Mouse (Mus musculus) layer of hippocampus, postnatal 25 days (tissue): ENCODE data around the gene Tet1. TPM values are rescaled to one million over a fixed set of nuclear protein-coding genes. Genes with fewer than 3 reads are reported as not detected.
A peak's percentile ranks its signal among the peaks of the same experiment; 100 is the strongest.
"Not testable (repeated sequence)": the region's sequence is repeated elsewhere in the genome, so short reads cannot be mapped to it uniquely, and the experiment has no call there.

Source experiments
- DNase-seq, 2 experiments: peaks; one replicate each; pipeline ENCODE4 v3.0.0; 2022; ENCODE audit warnings: mixed read lengths in 2 of 2, low spot score in 1 of 2; ENCODE audit errors: extremely low spot score in 1 of 2
- total RNA-seq, 2 experiments: library from RNA; stranded (reverse); gene quantifications; 2 replicates each; pipeline ENCODE4 v1.2.3; 2021

Gene Tet1
- total RNA-seq, result 10 to 100 TPM; 20.5 to 27.6 TPM

DNA sequence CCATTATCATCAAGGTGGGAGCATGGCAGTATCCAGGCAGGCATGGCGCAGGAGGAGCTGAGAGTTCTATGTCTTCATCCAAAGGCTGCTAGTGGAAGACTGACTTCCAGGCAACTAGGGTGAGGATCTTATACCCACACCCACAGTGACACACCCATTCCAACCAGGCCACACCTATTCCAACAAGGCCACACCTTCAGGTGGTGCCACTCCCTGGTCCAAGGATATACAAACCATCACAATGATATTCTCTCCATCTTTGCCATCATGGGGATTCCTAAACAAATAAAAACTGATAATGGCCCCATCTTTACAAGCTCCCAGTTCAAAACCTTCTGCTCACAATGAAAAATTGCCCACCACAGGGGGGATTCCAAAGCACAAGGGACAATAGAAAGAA is at the start of gene Tet1:
Gene Tet1, minus strand, starts transcription at position 101 of the 400 bp plus-strand sequence.
- DNase-seq, result not testable (repeated sequence)

DNA sequence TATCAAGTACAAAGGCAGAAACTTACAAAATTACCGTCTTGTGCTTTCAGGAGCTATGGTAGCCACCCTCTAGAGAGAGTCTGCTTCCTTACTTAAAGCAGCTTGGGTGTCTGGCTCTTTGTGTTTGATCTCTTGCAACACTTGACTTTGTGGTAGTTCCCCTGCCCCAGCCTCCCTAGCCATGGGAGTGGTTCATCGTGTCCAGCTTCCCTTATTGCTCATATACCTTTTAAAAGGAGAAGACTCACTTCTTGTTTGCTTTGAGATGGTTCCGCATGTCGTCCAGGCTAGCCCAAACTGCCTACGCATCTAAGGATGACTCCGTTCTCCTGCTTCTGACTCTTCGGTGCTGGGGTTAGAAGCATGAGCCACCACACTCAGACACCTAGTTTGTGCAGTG is 39.8 kb upstream of the Tet1 start:
- no peak for DNase-seq

DNA sequence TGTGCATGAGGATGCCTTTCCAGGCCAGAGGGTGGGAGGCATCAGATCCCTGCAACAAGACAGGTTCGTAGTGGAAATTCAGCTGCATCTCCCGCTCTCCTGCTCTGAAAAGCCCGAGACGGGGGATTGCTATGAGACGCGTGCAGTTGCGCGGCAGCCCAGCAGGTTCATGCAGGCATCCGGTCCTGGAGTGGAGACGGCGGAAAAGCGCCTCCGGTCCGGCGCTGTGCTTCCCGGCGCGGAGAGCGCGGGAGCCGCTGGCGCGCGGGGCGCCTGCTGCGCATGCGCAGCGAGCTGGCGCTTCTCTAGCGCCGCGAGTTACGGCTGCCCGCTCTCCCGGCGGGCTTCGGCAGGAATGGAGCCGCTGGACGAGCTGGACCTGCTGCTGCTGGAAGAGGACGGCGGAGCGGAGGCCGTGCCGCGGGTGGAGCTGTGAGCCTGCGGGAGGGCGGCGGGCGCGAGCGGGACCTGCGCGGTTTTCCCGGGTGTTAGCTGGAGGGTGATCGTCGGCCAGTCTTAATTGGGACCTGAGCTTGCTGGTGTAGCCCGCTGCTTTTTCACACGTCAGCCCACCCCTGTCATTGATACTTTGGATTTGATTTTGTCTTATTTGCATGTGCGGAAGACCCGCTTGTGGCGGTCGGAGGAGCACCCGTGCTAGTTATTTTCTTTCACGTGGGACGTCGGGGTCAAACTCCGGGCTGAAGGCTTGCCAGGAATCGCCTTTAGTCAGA is 38.1 kb upstream of the Tet1 start, which contains the start of gene Dna2:
Gene Dna2, plus strand, starts transcription at position 289 of the 734 bp plus-strand sequence.
- peak; percentile 55 to 72 for DNase-seq

DNA sequence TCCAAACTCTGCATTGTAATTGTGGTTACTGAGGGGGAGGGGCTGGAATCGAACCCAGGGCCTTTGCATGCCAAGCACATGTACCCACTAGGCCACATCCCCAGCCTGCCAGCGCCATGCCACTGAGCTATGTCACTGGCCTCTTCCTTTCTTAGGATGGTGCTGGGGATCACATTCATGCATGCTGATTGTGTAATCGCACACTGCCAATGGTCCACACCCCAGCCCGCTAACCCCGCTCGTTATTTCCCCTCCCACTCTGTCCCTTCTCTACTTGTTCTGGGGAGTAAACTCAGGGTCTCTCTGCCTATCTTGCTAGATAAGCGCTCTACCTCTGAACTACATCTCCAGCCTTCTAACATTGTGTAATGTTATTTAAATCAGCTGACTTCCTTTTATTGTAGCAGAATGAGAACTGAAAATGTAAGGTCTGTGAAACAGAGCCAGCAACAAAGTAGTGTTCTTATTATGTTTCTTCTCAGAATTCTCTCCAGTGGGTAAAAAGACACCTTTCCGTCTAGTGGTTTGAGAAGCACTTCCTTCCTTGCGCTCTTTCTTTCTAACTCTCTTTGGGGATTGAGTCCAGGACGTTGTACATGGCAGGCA is 36.3 kb upstream of the Tet1 start:
- no peak for DNase-seq

DNA sequence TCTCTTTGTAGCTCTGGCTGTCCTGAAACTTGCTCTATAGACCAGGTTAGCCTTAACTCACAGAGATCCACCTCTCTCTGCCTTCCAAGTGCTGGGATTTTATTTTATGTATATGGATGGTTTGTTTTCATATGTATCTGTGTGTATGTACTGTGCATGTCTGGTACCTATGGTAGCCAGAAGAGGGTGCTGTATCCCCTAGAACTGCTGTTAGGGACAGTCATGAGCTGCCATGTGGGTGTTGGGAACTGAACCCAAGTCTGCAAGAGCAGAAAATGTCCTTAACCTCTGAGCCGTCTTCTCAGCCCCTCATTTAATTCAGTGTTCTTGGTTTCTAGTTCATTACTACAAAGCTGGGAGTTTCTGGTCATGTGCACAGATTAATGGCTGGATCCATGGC is 23.6 kb upstream of the Tet1 start:
- no peak for DNase-seq

- DNase-seq, result no peak
Measured at GRCm38 (mm10) chr10:62924096-62924635, 15.4 kb upstream of the Tet1 start.

DNA sequence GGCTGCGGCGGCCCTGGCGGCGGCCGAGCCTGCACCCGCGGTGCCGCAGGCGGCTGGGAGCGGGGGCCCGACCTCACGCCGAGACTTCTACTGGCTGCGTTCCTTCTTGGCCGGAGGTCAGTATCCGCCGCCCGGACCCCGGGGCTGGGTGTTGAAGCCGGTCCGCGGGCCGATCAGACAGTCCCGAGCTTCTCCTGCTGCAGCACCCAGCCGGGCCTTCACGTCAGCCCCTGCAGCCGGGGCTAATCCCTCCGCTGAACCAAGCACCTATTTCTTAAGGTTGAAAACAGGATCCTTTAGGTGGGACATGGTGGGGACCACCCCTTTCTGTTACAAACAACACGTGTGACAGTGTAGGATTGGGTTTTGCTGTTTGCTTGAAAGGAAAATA is 12.0 kb upstream of the Tet1 start:
- DNase-seq, result no peak

DNA sequence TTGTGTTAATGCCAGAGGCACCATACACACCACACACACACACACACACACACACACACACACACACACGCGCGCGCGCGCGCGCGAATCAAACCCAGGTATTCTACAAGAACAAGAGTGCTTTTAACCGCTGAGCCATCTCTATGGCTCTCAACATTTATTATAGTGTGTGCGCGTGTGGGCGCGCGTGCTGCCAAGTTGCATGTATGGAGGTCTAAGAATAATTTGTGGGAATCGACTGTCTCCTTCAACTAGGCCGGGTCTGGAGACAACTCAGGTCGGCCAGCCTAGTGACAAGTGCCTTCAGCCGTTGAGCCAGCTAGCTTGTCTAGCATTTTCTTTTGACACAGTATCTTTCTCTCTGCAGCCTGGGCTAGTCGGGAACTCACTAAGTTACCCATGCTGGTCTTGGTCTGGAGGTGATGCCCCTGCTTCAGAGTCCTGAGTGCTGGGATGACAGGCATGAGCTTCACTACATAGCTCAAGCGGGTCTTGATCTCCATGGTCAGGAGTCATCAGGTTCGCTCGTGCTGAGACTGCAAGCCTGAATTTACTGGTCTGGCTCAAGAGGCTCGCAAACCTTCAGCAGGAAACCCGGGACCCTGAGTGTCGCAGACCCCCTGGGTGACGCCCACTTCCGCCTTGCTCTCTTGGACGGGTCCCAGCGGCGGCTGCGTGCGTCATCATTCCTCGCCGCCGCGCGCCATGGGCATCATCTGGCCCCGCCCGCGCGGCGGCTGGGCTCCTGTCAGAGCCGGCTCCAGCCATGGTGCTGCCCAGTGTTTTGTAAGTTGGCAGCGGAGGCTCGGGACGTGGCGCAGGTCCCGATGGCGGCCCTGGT is 11.3 kb upstream of the Tet1 start, which contains the start of gene Slc25a16:
Gene Slc25a16, plus strand, starts transcription at position 709 of the 841 bp plus-strand sequence.
- peak; percentile 93 to 95 for DNase-seq

DNA sequence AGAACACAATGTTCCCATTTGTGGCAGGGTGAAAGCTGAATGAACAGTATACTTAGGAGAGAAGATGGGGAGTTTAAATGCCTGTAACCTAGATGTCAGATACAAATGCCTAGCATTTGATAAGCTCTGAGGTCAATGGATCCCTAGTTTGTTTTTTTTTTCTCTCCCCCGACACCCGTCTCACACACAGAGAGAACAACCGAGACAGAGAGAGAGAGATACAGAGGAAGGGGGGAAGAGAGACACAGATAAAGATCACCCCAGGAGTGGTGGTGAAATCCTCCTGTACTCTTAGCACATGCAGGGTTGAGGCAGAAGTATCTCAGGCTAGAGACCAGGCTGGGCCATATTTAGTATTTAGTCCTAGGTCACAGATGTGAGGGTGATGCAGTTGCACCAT is 10.2 kb upstream of the Tet1 start:
- no peak for DNase-seq

GRCm38 (mm10) chr10:62911120-62911519 is 2.3 kb upstream of the Tet1 start:
- no peak for DNase-seq

GRCm38 (mm10) chr10:62906336-62906735 is 2.5 kb downstream of the Tet1 start:
- no peak for DNase-seq

GRCm38 (mm10) chr10:62902829-62903228 is 6.0 kb downstream of the Tet1 start:
- no peak for DNase-seq

DNA sequence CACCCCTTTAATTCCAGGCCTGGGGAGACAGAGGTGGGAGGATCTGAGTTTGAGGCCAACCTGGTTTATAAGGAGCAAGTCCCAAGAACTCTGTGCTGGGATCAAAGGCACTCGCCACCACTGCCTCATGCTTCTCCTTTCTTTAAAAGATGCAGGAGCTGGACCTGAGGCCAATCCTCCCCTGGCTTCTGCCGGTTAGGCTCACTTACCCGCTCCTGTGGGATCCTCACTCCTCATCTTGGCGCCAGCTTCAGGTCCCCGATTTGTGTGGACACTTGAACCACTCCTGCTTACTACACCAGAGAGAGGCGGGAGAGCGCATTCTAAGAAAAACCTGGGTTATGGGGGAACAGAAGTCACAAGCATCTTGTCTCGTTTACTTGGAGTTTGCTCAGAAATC is 7.0 kb downstream of the Tet1 start:
- DNase-seq, result no peak

GRCm38 (mm10) chr10:62900144-62900543 is 8.7 kb downstream of the Tet1 start:
- DNase-seq, result no peak

- DNase-seq, result no peak
Measured at GRCm38 (mm10) chr10:62898061-62898460, 10.7 kb downstream of the Tet1 start.

DNA sequence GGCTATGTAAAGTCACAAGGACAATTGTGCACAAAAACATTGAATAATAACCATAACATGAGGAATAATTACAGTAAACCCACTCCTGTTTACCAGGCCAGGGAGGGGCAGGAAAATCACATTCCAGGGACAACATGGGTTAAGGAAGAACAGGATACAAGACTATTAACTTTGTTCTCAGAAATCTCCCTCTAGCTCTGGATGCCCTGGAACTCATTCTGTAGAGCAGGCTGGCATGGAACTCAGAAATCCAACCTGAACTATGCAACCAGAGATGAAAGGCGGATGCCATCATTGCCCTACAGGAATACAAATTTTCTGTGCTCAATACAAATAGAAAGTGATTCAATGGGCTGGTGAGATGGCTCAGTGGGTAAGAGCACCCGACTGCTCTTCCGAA is 11.4 kb downstream of the Tet1 start:
- no peak for DNase-seq

DNA sequence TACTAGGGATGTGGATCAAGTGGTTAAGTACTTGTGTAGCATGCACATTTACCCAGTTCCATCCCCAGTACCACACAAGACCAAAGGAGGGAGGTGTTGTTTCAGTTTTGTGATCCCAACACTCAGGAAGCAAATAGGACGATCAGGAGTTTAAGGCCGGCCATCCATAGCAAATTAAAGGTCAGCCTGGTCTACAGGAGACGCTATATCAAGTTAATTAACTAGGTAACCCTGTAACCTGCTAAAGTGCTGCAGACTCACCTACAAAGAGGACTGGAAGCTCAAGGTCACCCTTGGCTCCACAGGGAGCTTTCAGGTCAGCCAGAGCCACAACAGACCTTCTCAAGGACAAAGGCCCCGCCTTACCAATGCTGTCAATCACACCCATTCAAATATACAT is 12.0 kb downstream of the Tet1 start:
- DNase-seq, result no peak

DNA sequence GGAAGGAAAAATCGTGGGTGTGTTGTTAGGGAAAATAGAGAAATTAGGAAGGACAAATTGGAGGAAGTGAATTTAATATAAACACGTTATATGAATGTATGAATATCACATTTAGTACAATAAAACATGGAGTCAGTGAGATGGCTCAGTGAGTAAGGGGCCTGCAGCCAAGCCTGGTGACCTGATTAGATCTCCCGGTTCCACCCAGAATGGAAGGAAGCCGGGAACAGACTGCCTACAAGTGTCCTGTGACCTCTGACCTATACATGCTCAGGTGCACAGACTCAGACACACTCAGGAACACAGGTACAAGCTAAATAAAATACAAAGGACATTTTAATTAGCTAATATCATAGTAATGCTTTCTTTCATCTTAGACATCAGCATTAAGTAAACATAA is 12.8 kb downstream of the Tet1 start:
- no peak for DNase-seq

DNA sequence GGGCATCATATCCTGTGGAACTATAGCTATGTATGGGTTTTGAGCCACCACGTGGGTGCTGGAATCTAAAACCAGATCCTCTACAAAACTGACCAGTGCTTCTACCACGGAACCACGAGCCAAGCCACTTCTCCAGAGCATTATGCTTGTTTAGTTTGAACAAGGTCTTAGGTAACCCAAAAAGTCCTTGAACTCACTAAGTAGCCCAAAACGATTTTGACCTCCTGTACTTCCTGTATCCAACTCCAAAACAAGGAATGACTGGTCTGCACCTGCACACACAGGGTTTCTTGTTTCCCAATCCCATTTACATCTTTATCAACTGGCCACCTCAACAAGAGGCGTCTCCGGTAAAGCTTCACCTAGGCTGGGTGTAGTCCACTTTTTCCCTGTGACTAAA is 13.4 kb downstream of the Tet1 start:
- no peak for DNase-seq

- no peak for DNase-seq
Measured at GRCm38 (mm10) chr10:62894447-62894846, 14.3 kb downstream of the Tet1 start.

GRCm38 (mm10) chr10:62893356-62893884 is 15.4 kb downstream of the Tet1 start:
- DNase-seq, result no peak
